10 mouse cellular contexts compared by ENCODE assay signal in genomic region chr6:99191636-99192137, GRCm38 (mm10).
DNase-seq lines count a peak whose midpoint lies in the region; ATAC-seq and TF ChIP-seq lines count a peak whose summit lies in the region.
"Had no signal": no experiment of that assay in that cellular context is flagged by ENCODE, and none has a peak within 500 bp of the region (broad histone marks: within the 10 kb centered on the region; RNA-seq: fewer than 3 reads in every experiment).

No protein-coding gene starts in this region.

- H3K27ac ChIP-seq in heart, adult 2 months: no peak overlapping the region
- no peak overlapping the region for H3K27ac ChIP-seq in hindbrain, postnatal 0 days
- peak overlapping the region; percentile 39 for H3K27ac ChIP-seq in neural tube, embryonic 13.5 days (replicated peaks)
- H3K27ac ChIP-seq in gastrocnemius, adult 2 months: no peak overlapping the region
- H3K27ac ChIP-seq: kidney, embryonic 15.5 days had no signal

- TF ChIP-seq POLR2A in heart, adult 2 months (IDR thresholded peaks at IDR 0.05; ENCODE audit: insufficient read depth, low read depth, low read length): no peak

- WGBS in heart, adult 2 months: 86% methylated on average over 8 of the region's 8 CpGs
- 48% methylated on average over 8 of the region's 8 CpGs for WGBS in hindbrain, postnatal 0 days
- 61% methylated on average over 8 of the region's 8 CpGs for WGBS in neural tube, embryonic 13.5 days

- no peak for TF ChIP-seq CTCF in heart, adult 2 months (IDR thresholded peaks at IDR 0.05)
- TF ChIP-seq CTCF in hindbrain, postnatal 0 days (IDR thresholded peaks at IDR 0.05; ENCODE audit: low read depth): peak; percentile 44; the same call in 1 of the 2 replicates
- TF ChIP-seq CTCF in gastrocnemius, adult 2 months (IDR thresholded peaks at IDR 0.05): no peak

- no peaks in the 10 kb centered on the region for H3K9me3 ChIP-seq in hindbrain, postnatal 0 days (ENCODE audit: low read length)
- H3K9me3 ChIP-seq in neural tube, embryonic 13.5 days: no peaks in the 10 kb centered on the region
- H3K9me3 ChIP-seq: kidney, embryonic 15.5 days had no signal

- H3K27me3 ChIP-seq in heart, adult 2 months (ENCODE audit: control insufficient read depth, insufficient read depth, low read length): no peaks in the 10 kb centered on the region
- no peaks in the 10 kb centered on the region for H3K27me3 ChIP-seq in hindbrain, postnatal 0 days (ENCODE audit: insufficient read depth, low read length)
- H3K27me3 ChIP-seq in neural tube, embryonic 13.5 days: peaks cover 16% of the 10 kb centered on the region; the same call in 1 of the 2 replicates

- H3K79me2 ChIP-seq in heart, adult 2 months (replicated peaks; ENCODE audit: control insufficient read depth, insufficient read depth, low read length): no peaks in the 10 kb centered on the region

- ATAC-seq in hindbrain, postnatal 0 days: 0 out of 2 replicates have a peak, but pooled peaks have one; percentile 24
- ATAC-seq in neural tube, embryonic 13.5 days (ENCODE audit: low read depth): no peak

- TF ChIP-seq EP300 in heart, adult 2 months (IDR thresholded peaks at IDR 0.05; ENCODE audit: insufficient read depth, low read depth, low read length): no peak

- DNase-seq in heart, adult 11 months: peak; percentile 70
- DNase-seq in heart, adult 2 months: no peak
- peak; percentile 38 to 63 for DNase-seq in lung, adult 18-20 months
- DNase-seq in lung, postnatal 14 days: no peak
- peak; percentile 42 for DNase-seq in hindbrain, postnatal 0 days (ENCODE audit: low spot score)
- DNase-seq in left cerebral cortex, adult 8-10 months (ENCODE audit: low spot score in 2 of 2): no peak
- DNase-seq in gastrocnemius, adult 2 months: no peak
- DNase-seq: right cerebral cortex, postnatal 4 days had no signal

- no peaks in the 10 kb centered on the region; the same call in 1 of the 2 replicates for H3K4me1 ChIP-seq in heart, adult 2 months (ENCODE audit: control insufficient read depth, insufficient read depth, low read length)
- H3K4me1 ChIP-seq in hindbrain, postnatal 0 days (ENCODE audit: insufficient read depth, low read length): no peaks in the 10 kb centered on the region; the same call in 1 of the 2 replicates
- peaks cover 33% of the 10 kb centered on the region for H3K4me1 ChIP-seq in neural tube, embryonic 13.5 days (replicated peaks)

- no peak overlapping the region for H3K9ac ChIP-seq in heart, adult 2 months (ENCODE audit: low read depth, low read length)
- H3K9ac ChIP-seq in hindbrain, postnatal 0 days (replicated peaks; ENCODE audit: low read length): no peak overlapping the region
- H3K9ac ChIP-seq in neural tube, embryonic 13.5 days: peak overlapping the region; percentile 53
- H3K9ac ChIP-seq: kidney, embryonic 15.5 days had no signal

- H3K4me3 ChIP-seq in heart, adult 2 months: no peak overlapping the region
- no peak overlapping the region for H3K4me3 ChIP-seq in hindbrain, postnatal 0 days (ENCODE audit: low read length)
- H3K4me3 ChIP-seq in neural tube, embryonic 13.5 days: no peak overlapping the region
- H3K4me3 ChIP-seq in gastrocnemius, adult 2 months: no peak overlapping the region
- H3K4me3 ChIP-seq: kidney, embryonic 15.5 days had no signal

- intact Hi-C loops in heart, adult 2 months (cut with DNase I): no loop called here
- intact Hi-C loops in gastrocnemius, adult 2 months (cut with DNase I): no loop called here

- H3K36me3 ChIP-seq in heart, adult 2 months (ENCODE audit: control insufficient read depth, insufficient read depth, low read length): no peaks in the 10 kb centered on the region
- no peaks in the 10 kb centered on the region for H3K36me3 ChIP-seq in hindbrain, postnatal 0 days (ENCODE audit: insufficient read depth, low read length)
- H3K36me3 ChIP-seq in neural tube, embryonic 13.5 days: no peaks in the 10 kb centered on the region
- H3K36me3 ChIP-seq: kidney, embryonic 15.5 days had no signal

- H3K4me2 ChIP-seq in hindbrain, postnatal 0 days (ENCODE audit: low read depth, low read length): peak overlapping the region; percentile 2; the same call in 1 of the 2 replicates
- peak overlapping the region; percentile 27; the same call in 1 of the 2 replicates for H3K4me2 ChIP-seq in neural tube, embryonic 13.5 days
- H3K4me2 ChIP-seq: kidney, embryonic 15.5 days had no signal

Comparison
In these comparisons a context has a peak if more than half of its experiments do, and no peak if none do; other contexts are left out.
1. DNase-seq: peak in heart, adult 11 months (single experiment), lung, adult 18-20 months (2 of 2) and hindbrain, postnatal 0 days (single experiment); none in heart, adult 2 months (0 of 2), lung, postnatal 14 days (single experiment), left cerebral cortex, adult 8-10 months (0 of 2) and gastrocnemius, adult 2 months (single experiment).